Mouse (Mus musculus): ENCODE measurements at regions not wholly inside any gene's neighbourhood (a gene's known extent, or its start where the extent isn't known, plus 50 kb on each side); places are given as distances from the start of the nearest gene placed in this dataset.

GRCm38 (mm10) chr3:42232268-42232667, 489.9 kb downstream of the D3Ertd751e start:
- H3K27ac ChIP-seq (ENCODE audit: insufficient read depth, low read depth, low read length), result no peak overlapping the region
- WGBS, result 53% methylated on average over 5 of the region's 5 CpGs
- no peaks in the 10 kb centered on the region for H3K4me1 ChIP-seq (ENCODE audit: control insufficient read depth, insufficient read depth, low read length)
- H3K4me3 ChIP-seq (ENCODE audit: insufficient read depth, low read depth, low read length), result no peak overlapping the region
- TF ChIP-seq POLR2A (IDR thresholded peaks at IDR 0.05; ENCODE audit: insufficient read depth, low read depth, low read length) (no peak), CTCF (IDR thresholded peaks at IDR 0.05; ENCODE audit: insufficient read depth, low read depth, low read length) (no peak)

- Histone ChIP-seq H3K4me3 (ENCODE audit: insufficient read depth, low read depth, low read length) (no peak overlapping the region), H3K27ac (ENCODE audit: insufficient read depth, low read depth, low read length) (no peak overlapping the region), H3K4me1 (ENCODE audit: control insufficient read depth, insufficient read depth, low read length) (no peaks in the 10 kb centered on the region)
- TF ChIP-seq CTCF (IDR thresholded peaks at IDR 0.05; ENCODE audit: insufficient read depth, low read depth, low read length), result no peak
- TF ChIP-seq POLR2A (IDR thresholded peaks at IDR 0.05; ENCODE audit: insufficient read depth, low read depth, low read length), result no peak
- 28% methylated on average over 3 of the region's 3 CpGs for WGBS
Observed at GRCm38 (mm10) chr3:42233756-42234155, 491.3 kb downstream of the D3Ertd751e start.

- no peaks in the 10 kb centered on the region for H3K4me1 ChIP-seq (ENCODE audit: control insufficient read depth, insufficient read depth, low read length)
- no peak overlapping the region for H3K4me3 ChIP-seq (ENCODE audit: insufficient read depth, low read depth, low read length)
- H3K27ac ChIP-seq (ENCODE audit: insufficient read depth, low read depth, low read length), result no peak overlapping the region
- WGBS, result 82% methylated on average over 1 of the region's 1 CpGs
- TF ChIP-seq POLR2A (IDR thresholded peaks at IDR 0.05; ENCODE audit: insufficient read depth, low read depth, low read length) (no peak), CTCF (IDR thresholded peaks at IDR 0.05; ENCODE audit: insufficient read depth, low read depth, low read length) (no peak)
Observed at GRCm38 (mm10) chr3:42235515-42235914, 493.1 kb downstream of the D3Ertd751e start.

All from olfactory bulb, adult 2 months (tissue).